Mouse (Mus musculus) lung, adult 10 weeks (tissue): ENCODE results near the gene Zmynd12. TPM values are rescaled to one million over a fixed set of nuclear protein-coding genes. Genes with fewer than 3 reads are reported as not detected.

Experiments used
- polyA plus RNA-seq: library from polyadenylated mRNA; stranded (reverse); fragments of 350-450 nt; fragmentation: Illumina TruSeq; extraction: RNeasy Lipid Tissue Mini Kit (QIAGEN cat#74804); gene quantifications from one replicate; pipeline ENCODE4 v1.2.3, GENCODE M21; 2014; ENCODE audit warnings: low read depth, low replicate concordance; ENCODE audit not compliant: insufficient read depth

Zmynd12 gene
- polyA plus RNA-seq: 3.1 TPM

DNA sequence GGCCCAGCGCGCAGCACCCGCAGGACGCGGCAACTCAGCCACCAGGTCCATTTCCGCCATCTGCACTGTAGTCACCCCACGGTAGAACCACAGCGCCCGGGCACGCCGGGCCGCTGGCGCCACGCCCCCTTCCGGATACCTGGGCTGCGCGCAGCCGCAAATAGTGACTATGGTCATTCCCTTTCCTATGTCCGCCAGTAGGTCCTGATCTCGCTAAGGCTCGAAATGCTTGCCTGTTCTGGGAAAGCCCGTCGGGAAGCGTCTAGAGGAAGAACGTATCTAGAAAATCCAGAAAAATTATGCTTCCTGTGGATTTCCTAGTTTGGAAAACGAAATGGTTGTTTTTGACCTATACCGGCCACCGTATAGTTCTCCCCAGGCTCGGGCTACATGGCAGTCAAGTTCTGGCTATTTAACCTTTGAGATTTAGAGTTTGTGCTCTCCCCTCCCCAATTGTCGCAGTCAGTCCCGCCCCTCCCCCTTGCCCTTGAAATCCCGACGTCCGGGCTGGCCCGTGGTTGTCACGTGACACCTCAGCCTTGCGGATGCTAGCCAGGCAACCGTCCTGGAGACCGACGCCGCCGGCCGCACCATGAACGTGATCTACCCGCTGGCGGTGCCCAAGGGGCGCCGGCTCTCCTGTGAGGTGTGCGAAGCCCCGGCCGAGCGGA is at the start of gene Zmynd12, which contains the start of gene Ppcs:
Gene Zmynd12 (plus strand): TSS at position 521 of the 671 bp plus-strand sequence.
Gene Ppcs (minus strand): TSS at position 127 of the 671 bp plus-strand sequence.

DNA sequence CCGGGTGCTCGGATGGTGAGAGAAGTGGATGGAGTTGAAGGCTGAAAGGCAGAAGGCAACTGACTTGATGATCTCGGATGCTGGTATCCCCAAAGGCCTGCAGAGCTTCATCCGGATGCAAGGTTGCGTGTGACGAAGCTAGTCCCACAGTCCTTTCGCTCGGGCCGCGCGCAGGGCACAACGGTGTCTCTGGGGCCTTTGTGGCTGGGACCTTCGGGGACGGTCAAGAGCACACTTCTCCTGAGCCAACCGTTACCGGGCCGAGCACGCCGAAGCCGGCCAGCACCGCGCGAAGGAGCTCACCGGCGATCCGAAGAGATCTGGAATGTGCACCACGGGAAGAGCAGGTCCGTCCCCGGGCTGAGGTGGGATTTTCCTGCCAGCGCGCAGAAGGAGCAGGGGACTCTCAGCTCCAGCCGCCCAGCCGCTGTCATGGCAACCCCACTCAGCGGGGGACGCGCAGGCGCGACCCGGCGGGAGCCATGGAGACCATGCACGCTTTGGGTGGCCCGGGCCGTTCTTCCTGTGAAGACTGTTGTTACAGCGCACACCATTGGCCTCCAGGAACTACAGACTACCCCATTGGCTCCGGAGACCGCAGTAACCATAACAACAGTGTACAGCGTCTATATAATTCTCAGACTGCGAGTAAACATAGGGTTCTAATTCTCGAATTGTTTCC is 7.4 kb upstream of the Zmynd12 start, which contains the start of gene Ccdc30:
Gene Ccdc30 (minus strand): TSS at position 450 of the 682 bp plus-strand sequence.

GRCm38 (mm10) chr4:119492291-119492932 is 69.8 kb downstream of the Zmynd12 start, which contains the start of gene Rimkla:
Rimkla (minus strand) TSS chr4:119492628.

Other genes starting within 250 kb of the Zmynd12 start
- 3.8 TPM for gene Zfp691, start 248.6 kb upstream of the Zmynd12 start, polyA plus RNA-seq
- 0.07 TPM for gene Ermap, start 232.8 kb upstream of the Zmynd12 start, polyA plus RNA-seq
- 55.4 TPM for gene Svbp, start 227.5 kb upstream of the Zmynd12 start, polyA plus RNA-seq
- 0.32 TPM for gene Tmem269, start 204.6 kb upstream of the Zmynd12 start, polyA plus RNA-seq
- 8.3 TPM for gene AU022252, start 190.1 kb upstream of the Zmynd12 start, polyA plus RNA-seq
- 10.2 TPM for gene P3h1, start 189.9 kb upstream of the Zmynd12 start, polyA plus RNA-seq
- gene Cldn19, start 167.4 kb upstream of the Zmynd12 start, polyA plus RNA-seq: 0.19 TPM
- 519 TPM for gene Ybx1, start 128.2 kb upstream of the Zmynd12 start, polyA plus RNA-seq
- 27.0 TPM for gene Ppih, start 102.3 kb upstream of the Zmynd12 start, polyA plus RNA-seq
- gene Ccdc30, start 7.3 kb upstream of the Zmynd12 start, polyA plus RNA-seq: 6.5 TPM
- 13.9 TPM for gene Ppcs, start 394 bp upstream of the Zmynd12 start, polyA plus RNA-seq
- gene Rimkla, start 69.8 kb downstream of the Zmynd12 start, polyA plus RNA-seq: not detected
- 9.1 TPM for gene Foxj3, start 114.2 kb downstream of the Zmynd12 start, polyA plus RNA-seq
- 4.3 TPM for gene Frg2f1, start 116.7 kb downstream of the Zmynd12 start, polyA plus RNA-seq
- not detected for gene Guca2a, start 214.9 kb downstream of the Zmynd12 start, polyA plus RNA-seq
- not detected for gene Guca2b, start 236.1 kb downstream of the Zmynd12 start, polyA plus RNA-seq